Mouse (Mus musculus) lung, embryonic 16.5 days (tissue): ENCODE results near the gene Il4ra. TPM values are rescaled to one million over a fixed set of nuclear protein-coding genes. Genes with fewer than 3 reads are reported as not detected.

Experiments used
- ATAC-seq: fragments of 200-750 bp; cut with Nextera tagmentation; 2 replicates; pipeline ENCODE4 v1.8.0; 2017; ENCODE audit warnings: low read depth, mild to moderate bottlenecking, moderate library complexity
- H3K27ac ChIP-seq: fragments of 300-500 bp; sonication (generic); 2 replicates; pipeline ENCODE4 v1.5.1; 2014; ENCODE audit warnings: mild to moderate bottlenecking, control low read depth, low read length
- H3K27me3 ChIP-seq: fragments of 300-500 bp; sonication (generic); 2 replicates; pipeline ENCODE4 v1.6.1; 2014; ENCODE audit warnings: low read depth, low read length, mixed read lengths; ENCODE audit not compliant: control insufficient read depth, insufficient read depth
- H3K36me3 ChIP-seq: fragments of 300-500 bp; sonication (generic); 2 replicates; pipeline ENCODE4 v1.6.1; 2014; ENCODE audit warnings: low read length; ENCODE audit not compliant: control insufficient read depth, insufficient read depth
- H3K4me1 ChIP-seq: fragments of 300-500 bp; sonication (generic); replicated peaks from 2 replicates; pipeline ENCODE4 v1.6.1; 2014; ENCODE audit warnings: low read length, mixed read lengths; ENCODE audit not compliant: control insufficient read depth, insufficient read depth
- H3K4me2 ChIP-seq: fragments of 300-500 bp; sonication (generic); 2 replicates; pipeline ENCODE4 v1.6.1; 2014; ENCODE audit warnings: low read depth, low read length, control low read depth
- H3K4me3 ChIP-seq: fragments of 300-500 bp; sonication (generic); 2 replicates; pipeline ENCODE4 v1.5.1; 2014; ENCODE audit warnings: mild to moderate bottlenecking, low read length, control low read depth
- H3K9ac ChIP-seq: fragments of 300-500 bp; sonication (generic); 2 replicates; pipeline ENCODE4 v1.6.1; 2014; ENCODE audit warnings: low read length, control low read depth
- H3K9me3 ChIP-seq: fragments of 300-500 bp; sonication (generic); 2 replicates; pipeline ENCODE4 v1.6.1; 2016; ENCODE audit warnings: low read length; ENCODE audit not compliant: control insufficient read depth
- WGBS: fragments of 180-500 bp; shearing (Covaris S2); extraction: QIAGEN DNeasy Blood & Tissue Kit; methylation state at CpG from one replicate; pipeline ENCODE4 v1.1.7; 2014; 5-methylcytosine and 5-hydroxymethylcytosine counted together
- polyA plus RNA-seq: library from polyadenylated mRNA; unstranded; fragments of >200 nt; fragmentation: Nextera tagmentation; extraction: Ambion mirVana; gene quantifications from 2 replicates; pipeline ENCODE4 v1.2.1, GENCODE M21; 2015

The Il4ra gene
- polyA plus RNA-seq = 18.8 and 19.5 TPM in 2 replicates

GRCm38 (mm10) chr7:125551766-125552709 is at the start of gene Il4ra:
Gene Il4ra, plus strand, starts transcription at chr7:125552120.
- 2% methylated on average over 51 of the region's 52 CpGs for WGBS
- ATAC-seq = peak; percentile 94
- Histone ChIP-seq H3K36me3 (no peaks in the 10 kb centered on the region), H3K27me3 (no peaks in the 10 kb centered on the region), H3K4me3 (peak within 1 kb of the TSS; percentile 78), H3K4me1 (peaks cover 36% of the 10 kb centered on the region), H3K9me3 (no peaks in the 10 kb centered on the region), H3K4me2 (peak within 1 kb of the TSS; percentile 90), H3K27ac (peak within 1 kb of the TSS; percentile 77), H3K9ac (peak within 1 kb of the TSS; percentile 83)

- ATAC-seq = peak; percentile 68
- no peaks in the 10 kb centered on the region for H3K9me3 ChIP-seq
- H3K36me3 ChIP-seq = no peaks in the 10 kb centered on the region
- H3K27ac ChIP-seq = no peak overlapping the region
- H3K9ac ChIP-seq = no peak overlapping the region
- H3K4me1 ChIP-seq = peaks cover 5% of the 10 kb centered on the region; the same call in 1 of the 2 replicates
- no peak overlapping the region for H3K4me2 ChIP-seq
- H3K27me3 ChIP-seq = no peaks in the 10 kb centered on the region
- 74% methylated on average over 5 of the region's 5 CpGs for WGBS
- H3K4me3 ChIP-seq = no peak overlapping the region
Measured at GRCm38 (mm10) chr7:125503374-125504092, 48.4 kb upstream of the Il4ra start.

- H3K4me3 ChIP-seq = no peak overlapping the region
- no peak overlapping the region for H3K4me2 ChIP-seq
- 87% methylated on average over 5 of the region's 5 CpGs for WGBS
- no peaks in the 10 kb centered on the region for H3K36me3 ChIP-seq
- no peak overlapping the region for H3K27ac ChIP-seq
- peaks cover 5% of the 10 kb centered on the region; the same call in 1 of the 2 replicates for H3K4me1 ChIP-seq
- no peak overlapping the region for H3K9ac ChIP-seq
- no peaks in the 10 kb centered on the region for H3K27me3 ChIP-seq
- no peaks in the 10 kb centered on the region for H3K9me3 ChIP-seq
- no peak for ATAC-seq
Measured at GRCm38 (mm10) chr7:125504618-125505017, 47.3 kb upstream of the Il4ra start.

- no peaks in the 10 kb centered on the region for H3K36me3 ChIP-seq
- no peak overlapping the region for H3K9ac ChIP-seq
- no peaks in the 10 kb centered on the region for H3K4me1 ChIP-seq
- 69% methylated on average over 10 of the region's 10 CpGs for WGBS
- no peak overlapping the region for H3K27ac ChIP-seq
- no peak overlapping the region for H3K4me3 ChIP-seq
- no peak for ATAC-seq
- H3K9me3 ChIP-seq = no peaks in the 10 kb centered on the region
- no peaks in the 10 kb centered on the region for H3K27me3 ChIP-seq
- no peak overlapping the region for H3K4me2 ChIP-seq
Measured at GRCm38 (mm10) chr7:125505568-125505967, 46.4 kb upstream of the Il4ra start.

GRCm38 (mm10) chr7:125507279-125507678 is 44.6 kb upstream of the Il4ra start:
- ATAC-seq = no peak
- H3K27me3 ChIP-seq = no peaks in the 10 kb centered on the region
- WGBS = 79% methylated on average over 2 of the region's 2 CpGs
- H3K4me1 ChIP-seq = no peaks in the 10 kb centered on the region
- no peak overlapping the region for H3K27ac ChIP-seq
- no peaks in the 10 kb centered on the region for H3K9me3 ChIP-seq
- no peak overlapping the region for H3K4me2 ChIP-seq
- no peak overlapping the region for H3K4me3 ChIP-seq
- no peak overlapping the region for H3K9ac ChIP-seq
- no peaks in the 10 kb centered on the region for H3K36me3 ChIP-seq

GRCm38 (mm10) chr7:125511432-125511831 is 40.5 kb upstream of the Il4ra start:
- no peak overlapping the region for H3K27ac ChIP-seq
- no peak for ATAC-seq
- 0 out of 2 replicates have a peak, but pooled peaks cover 2% of the 10 kb centered on the region for H3K4me1 ChIP-seq
- no peak overlapping the region for H3K4me2 ChIP-seq
- no peaks in the 10 kb centered on the region for H3K27me3 ChIP-seq
- no peak overlapping the region for H3K9ac ChIP-seq
- no peaks in the 10 kb centered on the region for H3K9me3 ChIP-seq
- H3K4me3 ChIP-seq = no peak overlapping the region
- H3K36me3 ChIP-seq = no peaks in the 10 kb centered on the region
- WGBS = 64% methylated on average over 5 of the region's 5 CpGs

- Histone ChIP-seq H3K9ac (no peak overlapping the region), H3K9me3 (no peaks in the 10 kb centered on the region), H3K4me1 (0 out of 2 replicates have a peak, but pooled peaks cover 2% of the 10 kb centered on the region), H3K4me3 (no peak overlapping the region), H3K4me2 (no peak overlapping the region), H3K27ac (no peak overlapping the region), H3K36me3 (no peaks in the 10 kb centered on the region), H3K27me3 (no peaks in the 10 kb centered on the region)
- ATAC-seq = no peak
- WGBS = 55% methylated on average over 2 of the region's 2 CpGs
Measured at GRCm38 (mm10) chr7:125511852-125512251, 40.1 kb upstream of the Il4ra start.

- no peak overlapping the region for H3K9ac ChIP-seq
- H3K27me3 ChIP-seq = no peaks in the 10 kb centered on the region
- no peaks in the 10 kb centered on the region for H3K36me3 ChIP-seq
- 0 out of 2 replicates have a peak, but pooled peaks cover 2% of the 10 kb centered on the region for H3K4me1 ChIP-seq
- ATAC-seq = no peak
- no peak overlapping the region for H3K4me2 ChIP-seq
- 59% methylated on average over 5 of the region's 5 CpGs for WGBS
- H3K4me3 ChIP-seq = no peak overlapping the region
- no peaks in the 10 kb centered on the region for H3K9me3 ChIP-seq
- H3K27ac ChIP-seq = no peak overlapping the region
Measured at GRCm38 (mm10) chr7:125515081-125515853, 36.7 kb upstream of the Il4ra start.
